Mouse (Mus musculus) liver, embryonic 14.5 days (tissue): ENCODE measurements around the gene Lekr1. TPM values are rescaled to one million over a fixed set of nuclear protein-coding genes. Genes with fewer than 3 reads are reported as not detected.

Source experiments
- ATAC-seq: fragments of 200-750 bp; cut with Nextera tagmentation; 2 replicates; pipeline ENCODE4 v1.8.0; 2017; ENCODE audit warnings: moderate number of reproducible peaks, mild to moderate bottlenecking, moderate library complexity; ENCODE audit not compliant: insufficient read depth
- DNase-seq, 3 experiments: peaks; one replicate each; pipeline ENCODE4 v3.0.0-alpha.2; 2012 to 2013; ENCODE audit warnings: low read depth in 3 of 3, low spot score in 3 of 3
- H3K27ac ChIP-seq: fragments of 300-500 bp; sonication (generic); 2 replicates; pipeline ENCODE4 v1.5.1; 2014; ENCODE audit warnings: moderate library complexity, mild to moderate bottlenecking, control low read depth, inconsistent platforms
- H3K27me3 ChIP-seq: fragments of 300-500 bp; sonication (generic); 2 replicates; pipeline ENCODE4 v1.6.1; 2014; ENCODE audit warnings: mild to moderate bottlenecking, low read length, moderate library complexity; ENCODE audit not compliant: control insufficient read depth, insufficient read depth
- H3K36me3 ChIP-seq: fragments of 300-500 bp; sonication (generic); replicated peaks from 2 replicates; pipeline ENCODE4 v1.6.1; 2014; ENCODE audit warnings: low read depth; ENCODE audit not compliant: control insufficient read depth, insufficient read depth
- H3K4me1 ChIP-seq, 2 experiments: fragments of 200-500 bp in 1 of 2; fragments of 300-500 bp in 1 of 2; sonication (generic) in 1 of 2; replicated peaks; 2 replicates each; pipeline ENCODE4 v1.6.1; 2012 to 2014; ENCODE audit warnings: antibody characterized with exemption in 1 of 2, inconsistent platforms in 1 of 2, low read length in 1 of 2; ENCODE audit not compliant: control insufficient read depth in 2 of 2, insufficient read depth in 2 of 2
- H3K4me2 ChIP-seq: fragments of 300-500 bp; sonication (generic); 2 replicates; pipeline ENCODE4 v1.6.1; 2014; ENCODE audit warnings: low read depth, mild to moderate bottlenecking, control low read depth, moderate library complexity
- H3K4me3 ChIP-seq, 2 experiments: fragments of 200-500 bp in 1 of 2; fragments of 300-500 bp in 1 of 2; sonication (generic) in 1 of 2; 2 replicates each; pipeline ENCODE4 v1.5.1; 2012 to 2014; ENCODE audit warnings: low read depth in 2 of 2, low read length in 2 of 2, mild to moderate bottlenecking in 2 of 2, control low read depth in 1 of 2, inconsistent platforms in 1 of 2, moderate library complexity in 1 of 2; ENCODE audit not compliant: insufficient read depth in 1 of 2
- H3K9ac ChIP-seq: fragments of 300-500 bp; sonication (generic); replicated peaks from 2 replicates; pipeline ENCODE4 v1.6.1; 2014; ENCODE audit warnings: mild to moderate bottlenecking, control low read depth, moderate library complexity
- H3K9me3 ChIP-seq: fragments of 300-500 bp; sonication (generic); 2 replicates; pipeline ENCODE4 v1.6.1; 2016; ENCODE audit warnings: low read length, mixed read lengths; ENCODE audit not compliant: control insufficient read depth
- CTCF ChIP-seq: IDR thresholded peaks from 2 replicates; pipeline ENCODE4 v1.5.1; 2016; ENCODE audit warnings: antibody characterized with exemption, low read depth, control low read depth
- EP300 ChIP-seq: IDR thresholded peaks from 2 replicates; pipeline ENCODE4 v1.6.1; 2016; ENCODE audit warnings: antibody characterized with exemption, low read depth
- WGBS: fragments of 180-500 bp; shearing (Covaris S2); extraction: QIAGEN DNeasy Blood & Tissue Kit; methylation state at CpG from one replicate; pipeline ENCODE4 v1.1.7; 2014; ENCODE audit not compliant: insufficient replicate concordance; 5-methylcytosine and 5-hydroxymethylcytosine counted together
- polyA plus RNA-seq, 2 experiments: library from polyadenylated mRNA; depleted of rRNA in 1 of 2; stranded (reverse) in 1 of 2; unstranded in 1 of 2; fragments of >200 nt; fragmentation: Nextera tagmentation in 1 of 2; extraction: Ambion mirVana in 1 of 2; gene quantifications; 2 replicates each; pipeline versions ENCODE4 v1.2.1 to v1.2.3; 2012 to 2014

Gene Lekr1
- polyA plus RNA-seq, 2 experiments = 0.48 to 0.96 TPM

DNA sequence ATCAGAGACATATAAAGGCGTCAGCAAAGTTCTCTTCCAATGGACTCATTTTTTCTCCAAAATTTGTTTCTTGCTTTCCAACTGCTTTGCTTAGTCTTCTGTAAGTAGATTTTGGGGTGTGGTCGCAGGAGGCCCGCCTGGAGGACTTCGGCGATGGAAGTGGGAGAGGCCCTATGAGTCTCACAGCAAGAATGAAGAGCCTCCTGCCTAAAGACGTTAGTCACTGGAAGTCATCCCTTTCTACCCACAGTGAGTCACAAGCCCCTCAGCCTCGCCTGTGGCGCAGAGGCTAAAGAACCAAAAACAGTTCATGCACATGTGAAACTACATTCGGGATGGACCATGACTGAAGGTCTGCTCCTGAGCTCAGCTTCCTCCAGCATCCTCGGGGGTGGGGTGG is 178.3 kb downstream of the Lekr1 start:
- no peak for DNase-seq
- WGBS = 61% methylated on average over 10 of the region's 10 CpGs
- H3K4me2 ChIP-seq = no peak overlapping the region

DNA sequence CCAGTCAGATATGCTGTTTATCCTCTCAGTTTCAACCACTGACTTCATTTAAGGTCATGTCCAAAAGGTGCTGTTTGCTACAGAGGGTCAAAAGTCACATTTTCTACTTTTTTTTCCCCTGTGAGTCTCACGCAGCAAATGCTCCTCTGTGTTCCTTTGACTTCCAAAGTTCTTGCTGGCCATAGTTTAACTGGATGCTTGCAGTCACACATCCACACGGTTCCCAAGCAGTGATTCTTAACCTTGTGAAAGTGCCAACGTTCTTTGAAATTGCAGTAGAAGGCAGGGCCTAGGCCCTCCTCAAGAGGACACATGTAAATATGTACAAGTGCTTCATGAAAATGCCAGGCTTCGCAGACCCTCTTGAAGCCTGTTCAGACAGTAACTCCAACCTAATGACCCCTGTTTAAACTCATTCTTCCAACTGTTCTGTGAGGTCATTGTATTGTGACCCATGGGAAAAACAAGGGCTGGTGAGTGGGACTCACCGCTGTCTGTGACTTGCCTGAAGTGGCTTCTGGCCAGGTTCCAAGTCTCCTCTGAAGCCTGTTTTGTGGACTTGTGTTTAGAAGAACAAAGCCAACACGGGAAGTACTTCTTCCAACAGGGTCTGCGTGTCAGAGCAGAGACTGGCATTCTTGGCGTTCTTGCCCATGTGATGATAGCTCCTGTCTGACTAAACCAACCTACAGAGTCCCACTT is 179.0 kb downstream of the Lekr1 start:
- TF ChIP-seq CTCF = no peak
- no peak for TF ChIP-seq EP300
- DNase-seq (no peak), ATAC-seq (no peak)
- H3K9me3 ChIP-seq = no peaks in the 10 kb centered on the region
- no peak overlapping the region for H3K27ac ChIP-seq
- H3K27me3 ChIP-seq = no peaks in the 10 kb centered on the region
- WGBS = 49% methylated on average over 8 of the region's 8 CpGs
- H3K36me3 ChIP-seq = no peaks in the 10 kb centered on the region
- H3K9ac ChIP-seq = no peak overlapping the region
- no peak overlapping the region for H3K4me2 ChIP-seq
- no peak overlapping the region for H3K4me3 ChIP-seq
- no peaks in the 10 kb centered on the region; a peak in 1 of 4 replicates for H3K4me1 ChIP-seq

More for the DNA sequence above, 178.3 kb downstream of the Lekr1 start:
- Histone ChIP-seq H3K27ac (no peak overlapping the region), H3K4me3 (no peak overlapping the region), H3K9me3 (no peaks in the 10 kb centered on the region), H3K4me1 (no peaks in the 10 kb centered on the region; a peak in 1 of 4 replicates), H3K27me3 (no peaks in the 10 kb centered on the region), H3K36me3 (no peaks in the 10 kb centered on the region), H3K9ac (no peak overlapping the region)
- ATAC-seq = no peak
- TF ChIP-seq EP300 (no peak), CTCF (no peak)

DNA sequence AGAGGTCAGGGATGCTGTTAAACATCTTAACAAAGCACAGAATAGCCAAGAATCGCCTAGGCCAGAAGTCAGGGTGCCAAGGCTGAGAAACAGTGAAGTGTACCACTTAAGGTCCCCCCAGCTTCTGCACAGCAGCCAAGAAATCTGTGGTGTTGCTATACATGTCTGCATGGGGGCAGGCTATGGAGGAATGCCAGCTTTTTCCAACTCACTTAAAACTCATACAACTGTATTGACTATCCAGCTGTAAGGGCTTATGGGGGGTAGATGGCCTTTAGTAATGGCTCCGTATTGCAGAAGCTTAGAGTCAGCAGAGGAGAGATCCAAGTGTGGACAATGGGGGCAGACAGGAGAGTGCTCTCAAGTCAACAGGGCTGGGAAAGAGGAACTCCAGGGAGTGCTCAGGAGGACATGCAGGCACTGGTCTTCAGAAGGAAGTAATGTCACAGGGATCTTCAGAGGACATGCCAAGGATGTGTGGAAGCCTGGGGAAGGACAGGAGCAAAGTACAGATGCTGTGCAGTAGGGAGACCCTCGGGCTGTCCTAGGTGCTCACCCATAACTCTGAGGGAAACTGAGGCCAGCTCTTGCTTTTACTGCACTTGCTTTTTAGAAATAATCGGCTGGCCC is 181.2 kb downstream of the Lekr1 start:
- TF ChIP-seq CTCF (no peak), EP300 (no peak)
- H3K9me3 ChIP-seq = no peaks in the 10 kb centered on the region
- H3K36me3 ChIP-seq = no peaks in the 10 kb centered on the region
- H3K27ac ChIP-seq = no peak overlapping the region
- H3K4me2 ChIP-seq = no peak overlapping the region
- H3K9ac ChIP-seq = no peak overlapping the region
- H3K4me3 ChIP-seq = no peak overlapping the region
- WGBS = 52% methylated on average over 4 of the region's 4 CpGs
- no peaks in the 10 kb centered on the region; the same call in 1 of the 2 replicates for H3K27me3 ChIP-seq
- H3K4me1 ChIP-seq = no peaks in the 10 kb centered on the region; a peak in 1 of 4 replicates
- DNase-seq = no peak
- ATAC-seq = no peak

DNA sequence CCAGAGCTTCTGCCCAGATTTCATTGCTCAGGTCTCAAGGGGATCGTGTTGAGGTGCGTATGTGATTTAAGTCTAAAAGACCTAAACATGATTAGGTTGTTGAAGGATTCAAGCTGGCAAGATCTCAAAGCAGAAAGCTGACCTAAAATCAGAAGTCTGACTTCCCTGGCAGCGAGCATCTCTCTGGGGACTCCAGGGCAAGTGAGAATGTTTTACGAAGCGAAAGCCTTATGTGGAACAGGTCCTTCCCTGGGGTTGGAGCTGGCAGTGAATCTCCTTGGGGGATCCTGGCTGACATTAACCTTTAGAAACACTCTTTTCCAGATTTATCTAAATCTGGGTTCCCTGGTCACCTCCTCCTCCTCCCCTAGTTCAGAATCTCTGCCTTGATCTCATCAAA is 187.7 kb downstream of the Lekr1 start:
- H3K27me3 ChIP-seq = no peaks in the 10 kb centered on the region; the same call in 1 of the 2 replicates
- H3K4me3 ChIP-seq = no peak overlapping the region
- peaks cover 0 to 2% of the 10 kb centered on the region in 2 experiments; a peak in 2 of 4 replicates for H3K4me1 ChIP-seq
- no peak overlapping the region for H3K27ac ChIP-seq
- ATAC-seq = no peak
- 69% methylated on average over 5 of the region's 5 CpGs for WGBS
- no peak for DNase-seq
- no peak for TF ChIP-seq CTCF
- no peak for TF ChIP-seq EP300
- no peak overlapping the region for H3K9ac ChIP-seq
- no peaks in the 10 kb centered on the region for H3K9me3 ChIP-seq
- no peaks in the 10 kb centered on the region for H3K36me3 ChIP-seq
- no peak overlapping the region for H3K4me2 ChIP-seq

DNA sequence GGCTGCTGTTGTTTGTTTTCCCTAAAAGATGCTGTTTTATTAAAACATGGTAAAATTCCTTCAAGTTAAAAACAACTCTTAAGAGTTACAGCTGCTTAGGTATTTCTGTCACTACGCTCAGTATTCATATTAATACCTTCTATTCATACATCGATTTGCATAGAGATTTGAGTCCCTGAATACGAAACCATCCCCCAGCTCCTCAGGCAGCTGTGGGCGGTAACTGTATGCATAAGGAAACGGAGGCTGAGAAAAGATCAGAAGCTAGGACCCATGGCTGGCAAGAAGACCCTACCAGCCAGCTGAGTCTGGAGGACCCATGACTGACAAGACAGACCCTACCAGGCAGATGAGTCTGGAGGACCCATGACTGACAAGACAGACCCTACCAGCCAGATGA is 189.5 kb downstream of the Lekr1 start:
- TF ChIP-seq EP300 (no peak), CTCF (no peak)

More for the DNA sequence above, 189.5 kb downstream of the Lekr1 start:
- Histone ChIP-seq H3K4me1 (peaks cover 0 to 4% of the 10 kb centered on the region in 2 experiments; a peak in 2 of 4 replicates), H3K9ac (no peak overlapping the region), H3K27me3 (no peaks in the 10 kb centered on the region), H3K36me3 (no peaks in the 10 kb centered on the region), H3K4me2 (no peak overlapping the region), H3K4me3 (no peak overlapping the region), H3K27ac (no peak overlapping the region), H3K9me3 (no peaks in the 10 kb centered on the region)
- ATAC-seq (no peak), DNase-seq (no peak)
- WGBS = 67% methylated on average over 5 of the region's 5 CpGs
